Mouse (Mus musculus) limb, embryonic 12.5 days (tissue): ENCODE results near the gene Gata2. TPM values are rescaled to one million over a fixed set of nuclear protein-coding genes. Genes with fewer than 3 reads are reported as not detected.
A peak's percentile ranks its signal among the peaks of the same experiment; 100 is the strongest.

Experiments used
- ATAC-seq: fragments of 200-750 bp; cut with Nextera tagmentation; 2 replicates; pipeline ENCODE4 v1.8.0; 2017; ENCODE audit warnings: low read depth, moderate TSS enrichment; ENCODE audit not compliant: insufficient number of reproducible peaks, insufficient read depth, low FRiP score, low TSS enrichment
- H3K27ac ChIP-seq: fragments of 300-500 bp; sonication (generic); 2 replicates; pipeline ENCODE4 v1.5.1; 2016; ENCODE audit warnings: mild to moderate bottlenecking, moderate library complexity
- H3K27me3 ChIP-seq: fragments of 300-500 bp; sonication (generic); 2 replicates; pipeline ENCODE4 v1.6.1; 2016; ENCODE audit warnings: mild to moderate bottlenecking, moderate library complexity
- H3K36me3 ChIP-seq: fragments of 300-500 bp; sonication (generic); 2 replicates; pipeline ENCODE4 v1.6.1; 2016; ENCODE audit warnings: mild to moderate bottlenecking, moderate library complexity
- H3K4me1 ChIP-seq: fragments of 300-500 bp; sonication (generic); replicated peaks from 2 replicates; pipeline ENCODE4 v1.6.1; 2016
- H3K4me2 ChIP-seq: fragments of 300-500 bp; sonication (generic); 2 replicates; pipeline ENCODE4 v1.6.1; 2016; ENCODE audit warnings: mild to moderate bottlenecking, moderate library complexity
- H3K4me3 ChIP-seq: fragments of 300-500 bp; sonication (generic); replicated peaks from 2 replicates; pipeline ENCODE4 v1.5.1; 2016; ENCODE audit warnings: mild to moderate bottlenecking
- H3K9ac ChIP-seq: fragments of 300-500 bp; sonication (generic); replicated peaks from 2 replicates; pipeline ENCODE4 v1.6.1; 2016; ENCODE audit warnings: mild to moderate bottlenecking, moderate library complexity
- H3K9me3 ChIP-seq: fragments of 300-500 bp; sonication (generic); 2 replicates; pipeline ENCODE4 v1.6.1; 2016; ENCODE audit warnings: mild to moderate bottlenecking, moderate library complexity
- WGBS: fragments of 180-500 bp; shearing (Covaris S2); methylation state at CpG from one replicate; pipeline ENCODE4 v1.1.7; 2016; 5-methylcytosine and 5-hydroxymethylcytosine counted together
- polyA plus RNA-seq: library from polyadenylated mRNA; unstranded; fragments of >200 nt; fragmentation: Nextera tagmentation; extraction: Ambion mirVana; gene quantifications from 2 replicates; pipeline ENCODE4 v1.2.1, GENCODE M21; 2016

Gene Gata2
- polyA plus RNA-seq, 1 experiment from 2014 or later: 5.7 TPM

- H3K9me3 ChIP-seq: no peaks in the 10 kb centered on the region
- ATAC-seq: no peak
- H3K27me3 ChIP-seq: peaks cover 79% of the 10 kb centered on the region
- H3K4me2 ChIP-seq: peak overlapping the region; percentile 54
- H3K4me3 ChIP-seq: peak overlapping the region; percentile 19
- peak overlapping the region; percentile 54 for H3K9ac ChIP-seq
- no peak overlapping the region for H3K27ac ChIP-seq
- peaks cover 9% of the 10 kb centered on the region for H3K4me1 ChIP-seq
- 2% methylated on average over 17 of the region's 17 CpGs for WGBS
- H3K36me3 ChIP-seq: no peaks in the 10 kb centered on the region
Measured at GRCm38 (mm10) chr6:88235983-88236382, 42.3 kb downstream of the Gata2 start.

- Histone ChIP-seq H3K4me1 (peaks cover 9% of the 10 kb centered on the region), H3K27me3 (peaks cover 84% of the 10 kb centered on the region), H3K36me3 (no peaks in the 10 kb centered on the region), H3K4me3 (no peak overlapping the region), H3K4me2 (peak overlapping the region; percentile 54), H3K9ac (no peak overlapping the region), H3K27ac (no peak overlapping the region), H3K9me3 (no peaks in the 10 kb centered on the region)
- 14% methylated on average over 7 of the region's 7 CpGs for WGBS
- ATAC-seq: no peak
Measured at GRCm38 (mm10) chr6:88236513-88236912, 42.8 kb downstream of the Gata2 start.

GRCm38 (mm10) chr6:88242604-88243003 is 48.9 kb downstream of the Gata2 start:
- Histone ChIP-seq H3K4me3 (no peak overlapping the region), H3K27ac (no peak overlapping the region), H3K36me3 (no peaks in the 10 kb centered on the region), H3K9ac (no peak overlapping the region), H3K4me1 (peaks cover 10% of the 10 kb centered on the region; the same call in 1 of the 2 replicates), H3K27me3 (peaks cover 54% of the 10 kb centered on the region), H3K4me2 (peak overlapping the region; percentile 13), H3K9me3 (no peaks in the 10 kb centered on the region)
- no peak for ATAC-seq
- under 1% methylated on average over 15 of the region's 15 CpGs for WGBS

GRCm38 (mm10) chr6:88249231-88249630 is 55.5 kb downstream of the Gata2 start:
- Histone ChIP-seq H3K4me1 (peaks cover 6% of the 10 kb centered on the region; the same call in 1 of the 2 replicates), H3K9me3 (no peaks in the 10 kb centered on the region), H3K36me3 (no peaks in the 10 kb centered on the region), H3K27ac (no peak overlapping the region), H3K4me2 (no peak overlapping the region), H3K4me3 (no peak overlapping the region), H3K27me3 (peaks cover 3% of the 10 kb centered on the region), H3K9ac (no peak overlapping the region)
- no peak for ATAC-seq
- 85% methylated on average over 1 of the region's 1 CpGs for WGBS

- no peak for ATAC-seq
- Histone ChIP-seq H3K4me3 (no peak overlapping the region), H3K27me3 (peaks cover 3% of the 10 kb centered on the region), H3K4me2 (no peak overlapping the region), H3K4me1 (peaks cover 4% of the 10 kb centered on the region; the same call in 1 of the 2 replicates), H3K9ac (no peak overlapping the region), H3K9me3 (no peaks in the 10 kb centered on the region), H3K27ac (no peak overlapping the region), H3K36me3 (peaks cover 8% of the 10 kb centered on the region; the same call in 1 of the 2 replicates)
- 85% methylated on average over 1 of the region's 1 CpGs for WGBS
Measured at GRCm38 (mm10) chr6:88251396-88251795, 57.7 kb downstream of the Gata2 start.

- no peaks in the 10 kb centered on the region for H3K9me3 ChIP-seq
- peaks cover 3% of the 10 kb centered on the region; the same call in 1 of the 2 replicates for H3K27me3 ChIP-seq
- no peak overlapping the region for H3K4me3 ChIP-seq
- no peak overlapping the region for H3K27ac ChIP-seq
- 72% methylated on average over 7 of the region's 7 CpGs for WGBS
- H3K4me1 ChIP-seq: no peaks in the 10 kb centered on the region
- ATAC-seq: no peak
- no peak overlapping the region for H3K4me2 ChIP-seq
- H3K9ac ChIP-seq: no peak overlapping the region
- peaks cover 10% of the 10 kb centered on the region; the same call in 1 of the 2 replicates for H3K36me3 ChIP-seq
Measured at GRCm38 (mm10) chr6:88251798-88252478, 58.2 kb downstream of the Gata2 start.

- H3K4me1 ChIP-seq: no peaks in the 10 kb centered on the region
- no peak for ATAC-seq
- 79% methylated on average over 6 of the region's 6 CpGs for WGBS
Measured at GRCm38 (mm10) chr6:88254082-88254481, 60.4 kb downstream of the Gata2 start.

GRCm38 (mm10) chr6:88255435-88255834 is 61.7 kb downstream of the Gata2 start:
- H3K4me2 ChIP-seq: no peak overlapping the region
- 81% methylated on average over 4 of the region's 4 CpGs for WGBS
- H3K27ac ChIP-seq: no peak overlapping the region
- H3K9me3 ChIP-seq: no peaks in the 10 kb centered on the region
- H3K27me3 ChIP-seq: no peaks in the 10 kb centered on the region
- peaks cover 14% of the 10 kb centered on the region; the same call in 1 of the 2 replicates for H3K36me3 ChIP-seq
- H3K4me1 ChIP-seq: no peaks in the 10 kb centered on the region
- no peak overlapping the region for H3K4me3 ChIP-seq
- ATAC-seq: no peak
- no peak overlapping the region for H3K9ac ChIP-seq

More at GRCm38 (mm10) chr6:88254082-88254481, 60.4 kb downstream of the Gata2 start:
- peaks cover 1% of the 10 kb centered on the region; the same call in 1 of the 2 replicates for H3K27me3 ChIP-seq
- no peaks in the 10 kb centered on the region for H3K9me3 ChIP-seq
- H3K36me3 ChIP-seq: peaks cover 14% of the 10 kb centered on the region; the same call in 1 of the 2 replicates
- H3K4me2 ChIP-seq: no peak overlapping the region
- H3K27ac ChIP-seq: no peak overlapping the region
- no peak overlapping the region for H3K9ac ChIP-seq
- no peak overlapping the region for H3K4me3 ChIP-seq

Other genes starting within 250 kb of the Gata2 start
- gene H1fx, start 212.3 kb upstream of the Gata2 start, polyA plus RNA-seq: 72.9 and 129 TPM in 2 replicates
- gene Rab7, start 148.6 kb upstream of the Gata2 start, polyA plus RNA-seq: 154 and 171 TPM in 2 replicates
- 333 and 337 TPM in 2 replicates for gene Rpn1, start 109.4 kb upstream of the Gata2 start, polyA plus RNA-seq
- gene Dnajb8, start 28.4 kb downstream of the Gata2 start, polyA plus RNA-seq: not detected in 2 replicates